ENCODE assay signal across 8 mouse cellular contexts in the genomic region with DNA sequence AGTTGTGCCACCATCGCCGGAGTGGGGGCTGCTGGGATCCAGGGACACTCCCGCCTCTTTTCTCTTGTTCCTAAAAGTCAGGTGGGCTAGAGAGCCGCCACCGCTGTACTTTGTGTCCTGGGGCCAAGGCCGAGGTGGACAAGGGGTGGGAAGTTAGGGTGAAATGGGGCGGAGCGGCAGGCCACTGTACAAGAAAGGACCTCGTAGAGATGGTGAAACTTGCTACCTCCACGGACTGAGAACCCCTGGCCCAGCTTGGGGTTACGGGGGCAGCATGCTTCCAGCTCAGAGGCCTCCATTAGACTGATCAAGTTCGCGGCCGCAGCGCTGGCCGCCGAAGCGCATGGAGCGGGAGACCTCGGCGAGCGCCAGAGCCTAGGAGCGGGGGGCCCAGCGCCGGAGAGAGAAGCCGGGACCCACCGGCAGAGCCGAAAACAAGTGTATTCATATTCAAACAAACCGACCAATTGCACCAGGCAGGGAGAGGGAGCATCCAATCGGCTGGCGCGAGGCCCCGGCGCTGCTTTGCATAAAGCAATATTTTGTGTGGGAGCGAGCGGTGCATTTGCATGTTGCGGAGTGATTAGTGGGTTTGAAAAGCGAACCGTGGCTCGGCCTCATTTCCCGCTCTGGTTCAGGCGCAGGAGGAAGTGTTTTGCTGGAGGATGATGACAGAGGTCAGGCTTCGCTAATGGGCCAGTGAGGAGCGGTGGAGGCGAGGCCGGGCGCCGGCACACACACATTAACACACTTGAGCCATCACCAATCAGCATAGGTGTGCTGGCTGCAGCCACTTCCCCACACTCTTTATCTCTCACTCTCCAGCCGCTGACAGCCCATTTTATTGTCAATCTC. TPM values are rescaled to one million over a fixed set of nuclear protein-coding genes. Genes with fewer than 3 reads are reported as not detected.
A peak's percentile ranks its signal among the peaks of the same experiment; 100 is the strongest.
DNase-seq lines count a peak whose midpoint lies in the region; ATAC-seq lines count a peak whose summit lies in the region.

No protein-coding gene starts in this region.

- ATAC-seq in activated CD4-positive, CD25-positive, alpha-beta regulatory T cell, adult 4 months, result peak; percentile 45
- peak; percentile 70 for ATAC-seq in heart, embryonic 12.5 days (ENCODE audit: insufficient number of reproducible peaks, low FRiP score)
- peak; percentile 73 for ATAC-seq in liver, embryonic 12.5 days
- peak; percentile 85 for ATAC-seq in neural tube, embryonic 11.5 days (ENCODE audit: insufficient read depth, low FRiP score, low TSS enrichment)

- peak overlapping the region; percentile 49 for H3K4me3 ChIP-seq in heart, embryonic 12.5 days
- peak overlapping the region; percentile 41 for H3K4me3 ChIP-seq in liver, embryonic 12.5 days
- H3K4me3 ChIP-seq in neural tube, embryonic 11.5 days (ENCODE audit: low read depth, low read length), result peak overlapping the region; percentile 62

- no peak overlapping the region for H3K27ac ChIP-seq in heart, embryonic 12.5 days (ENCODE audit: poor library complexity, severe bottlenecking)
- H3K27ac ChIP-seq in liver, embryonic 12.5 days, result no peak overlapping the region
- H3K27ac ChIP-seq in neural tube, embryonic 11.5 days (ENCODE audit: low read depth, low read length), result peak overlapping the region; percentile 81

- H3K36me3 ChIP-seq in heart, embryonic 12.5 days, result no peaks in the 10 kb centered on the region
- no peaks in the 10 kb centered on the region for H3K36me3 ChIP-seq in liver, embryonic 12.5 days
- H3K36me3 ChIP-seq in neural tube, embryonic 11.5 days (ENCODE audit: control insufficient read depth, insufficient read depth, low read length), result no peaks in the 10 kb centered on the region

- under 1% methylated on average over 49 of the region's 49 CpGs for WGBS in heart, embryonic 12.5 days
- WGBS in liver, embryonic 12.5 days (ENCODE audit: insufficient replicate concordance), result 2% methylated on average over 49 of the region's 49 CpGs
- under 1% methylated on average over 49 of the region's 49 CpGs for WGBS in neural tube, embryonic 11.5 days

- no peaks in the 10 kb centered on the region for H3K9me3 ChIP-seq in heart, embryonic 12.5 days (replicated peaks)
- H3K9me3 ChIP-seq in liver, embryonic 12.5 days (replicated peaks), result no peaks in the 10 kb centered on the region
- no peaks in the 10 kb centered on the region for H3K9me3 ChIP-seq in neural tube, embryonic 11.5 days (ENCODE audit: control insufficient read depth, low read length)

- no peak overlapping the region for H3K9ac ChIP-seq in heart, embryonic 12.5 days
- H3K9ac ChIP-seq in liver, embryonic 12.5 days, result no peak overlapping the region
- H3K9ac ChIP-seq in neural tube, embryonic 11.5 days (ENCODE audit: low read length), result peak overlapping the region; percentile 92

- DNase-seq in B cell, adult 2 months, result peak; percentile 71 to 72
- peak; percentile 91 for DNase-seq in embryo, embryonic 11 days
- peak; percentile 54 to 72 for DNase-seq in kidney, postnatal 25 days
- DNase-seq in neural tube, embryonic 11.5 days (ENCODE audit: low spot score), result peak; percentile 91
- DNase-seq in yolk sac, embryonic 10.5 days (ENCODE audit: low spot score), result peak; percentile 77

- peaks cover 88% of the 10 kb centered on the region for H3K27me3 ChIP-seq in heart, embryonic 12.5 days (replicated peaks)
- peaks cover 100% of the 10 kb centered on the region for H3K27me3 ChIP-seq in liver, embryonic 12.5 days (replicated peaks)
- H3K27me3 ChIP-seq in neural tube, embryonic 11.5 days (ENCODE audit: control insufficient read depth, insufficient read depth, low read length), result peaks cover 71% of the 10 kb centered on the region

- H3K4me1 ChIP-seq in heart, embryonic 12.5 days (replicated peaks), result peaks cover 32% of the 10 kb centered on the region
- peaks cover 22% of the 10 kb centered on the region for H3K4me1 ChIP-seq in liver, embryonic 12.5 days
- H3K4me1 ChIP-seq in neural tube, embryonic 11.5 days (ENCODE audit: control insufficient read depth, insufficient read depth, low read length), result peaks cover 15% of the 10 kb centered on the region

- H3K4me2 ChIP-seq in heart, embryonic 12.5 days, result peak overlapping the region; percentile 83
- peak overlapping the region; percentile 65 for H3K4me2 ChIP-seq in liver, embryonic 12.5 days
- H3K4me2 ChIP-seq in neural tube, embryonic 11.5 days (ENCODE audit: low read depth), result peak overlapping the region; percentile 71

RNA-seq across cellular contexts. Expression of gene Pax6, which starts 6.4 kb away (rescaled TPM):
- under 1 TPM in 1 of 2 experiments, not detected in 1; 0.30 TPM for polyA plus RNA-seq in activated CD4-positive, CD25-positive, alpha-beta regulatory T cell, adult 4 months (2017; shearing (Covaris generic))
- polyA plus RNA-seq in heart, embryonic 12.5 days (2016; fragmentation: Nextera tagmentation; extraction: Ambion mirVana), result 0.28 and 0.46 TPM in 2 replicates
- 0.05 TPM in 1 of 2 replicates, not detected in the other for polyA plus RNA-seq in liver, embryonic 12.5 days (2016; fragmentation: Nextera tagmentation; extraction: Ambion mirVana)
- 28.2 and 30.7 TPM in 2 replicates for polyA plus RNA-seq in neural tube, embryonic 11.5 days (2014; fragmentation: Nextera tagmentation; extraction: Ambion mirVana)

Comparison
In these comparisons a context has a peak if more than half of its experiments do, and no peak if none do; other contexts are left out.
1. RNA of gene Pax6, which starts 6.4 kb away (polyA plus RNA-seq): 28.2 to 30.7 TPM in neural tube, embryonic 11.5 days; 0.28 to 0.46 TPM in heart, embryonic 12.5 days, 0.30 TPM in activated CD4-positive, CD25-positive, alpha-beta regulatory T cell, adult 4 months and 0.05 TPM in liver, embryonic 12.5 days; every median in the first group is over 10 times any median in the second.
2. Peak in every context shown above with its lines, with median percentiles within 50 percentile points of each other: DNase-seq, ATAC-seq, H3K4me2 ChIP-seq and H3K4me3 ChIP-seq.